Mouse (Mus musculus): ENCODE measurements around the gene Fggy.

Gene Fggy

DNA sequence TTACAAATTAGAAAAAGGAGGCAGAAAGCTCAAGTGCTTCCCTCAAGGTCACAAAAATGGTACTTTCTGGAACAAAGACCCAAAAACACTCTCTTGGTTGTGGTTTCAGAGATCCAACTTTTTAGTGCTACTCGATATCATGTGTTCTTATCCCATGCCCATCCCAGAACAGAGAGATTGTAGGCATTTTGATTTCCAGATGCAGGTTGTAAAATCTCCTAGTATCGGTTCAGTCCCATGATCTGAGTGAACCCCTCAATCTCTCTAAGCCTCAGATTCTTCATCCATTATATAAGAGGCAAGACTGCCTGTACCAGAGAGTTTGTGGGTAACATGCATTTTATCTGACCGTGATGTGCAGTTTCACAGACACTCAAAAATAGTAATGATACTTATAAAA lies 214.2 kb downstream of the Fggy start:
- in situ Hi-C loops (cut with MboI; ENCODE audit: unreplicated experiment in 2 of 2), result no loop called here

DNA sequence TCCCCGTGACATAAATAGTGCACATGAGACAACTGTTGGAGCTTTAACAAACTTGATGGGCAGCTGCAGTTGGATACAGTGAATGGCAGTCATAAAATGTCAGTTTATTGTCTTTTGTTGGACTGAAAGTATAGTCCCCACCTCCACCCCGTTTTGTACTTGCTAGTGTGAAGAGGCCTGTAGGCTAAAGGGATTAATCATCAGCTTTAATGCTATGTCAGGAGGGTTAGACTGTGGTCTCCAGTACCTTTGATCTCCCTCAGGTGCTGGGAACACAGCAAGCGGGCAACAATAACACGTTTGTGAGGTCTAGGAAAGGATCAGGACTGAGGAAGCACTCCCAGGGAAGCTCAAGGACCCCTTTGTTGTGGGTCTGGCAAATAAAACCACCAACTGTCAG lies 214.6 kb downstream of the Fggy start:
- in situ Hi-C loops (cut with MboI; ENCODE audit: unreplicated experiment in 2 of 2), result no loop called here

DNA sequence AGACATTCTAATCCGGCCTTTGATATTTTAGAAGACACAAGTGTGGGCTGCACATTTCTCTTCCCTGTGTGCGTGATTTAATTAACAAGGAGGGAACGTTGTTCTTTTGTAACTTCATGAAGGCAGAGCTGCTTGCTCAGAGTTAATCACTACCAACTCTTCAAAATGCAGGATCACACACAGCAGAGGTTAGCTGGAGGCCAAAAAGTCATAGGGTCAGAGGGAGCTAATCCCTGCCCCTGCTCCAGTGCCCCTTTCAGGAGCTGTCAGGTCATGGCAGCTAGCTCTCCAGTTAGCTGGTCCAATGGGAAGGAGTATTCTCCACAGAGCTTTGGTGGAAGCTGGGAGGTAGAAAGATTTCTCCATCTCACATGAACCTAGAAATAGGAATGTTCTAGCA lies 215.4 kb downstream of the Fggy start:
- in situ Hi-C loops (cut with MboI; ENCODE audit: unreplicated experiment in 2 of 2), result no loop called here

DNA sequence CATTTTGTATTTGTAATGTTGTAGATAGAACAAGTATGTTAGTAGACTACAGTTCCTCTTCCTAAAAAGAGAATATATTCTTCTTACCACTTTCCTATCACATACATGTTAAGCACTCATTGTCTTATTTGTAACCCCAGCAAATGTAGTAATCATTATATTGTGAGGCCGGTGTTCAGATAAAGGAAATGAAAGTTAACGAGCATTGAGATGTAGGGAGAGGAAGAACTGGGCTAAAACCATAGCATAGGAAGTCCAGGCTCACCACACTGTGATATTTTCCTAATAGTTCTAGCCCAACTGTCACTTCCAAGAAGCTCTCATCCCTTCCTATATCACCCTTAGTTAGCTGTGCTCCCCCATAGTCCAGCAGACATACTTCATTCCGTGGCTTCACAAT lies 218.3 kb downstream of the Fggy start:
- in situ Hi-C loops (cut with MboI; ENCODE audit: unreplicated experiment in 2 of 2), result loop anchor here in 1 of 2 experiments (5.0 kb wide), 1 partner anchor 72 kb away; no protein-coding TSS in a partner anchor

DNA sequence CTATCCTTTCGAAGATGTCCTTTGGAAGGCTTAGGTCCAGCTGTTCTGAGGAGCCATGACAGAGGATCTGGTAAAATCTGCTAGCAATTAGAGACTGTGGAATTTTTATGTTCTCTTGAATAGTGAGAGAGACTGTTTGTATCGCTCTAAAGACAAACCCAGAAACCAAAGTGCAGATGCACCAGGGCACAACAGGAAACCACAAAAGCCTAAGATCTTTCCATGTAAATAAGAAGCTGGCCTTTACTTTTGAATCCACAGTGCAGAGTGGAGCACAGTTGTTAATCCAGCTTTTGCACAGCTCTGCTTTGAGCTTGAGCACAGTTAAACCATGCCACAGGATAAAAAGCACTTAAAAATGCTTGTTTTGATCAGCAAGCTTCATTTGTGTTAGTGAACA lies 220.5 kb downstream of the Fggy start:
- in situ Hi-C loops (cut with MboI; ENCODE audit: unreplicated experiment in 2 of 2), result loop anchor here in 1 of 2 experiments (5.0 kb wide), 1 partner anchor 69 kb away; no protein-coding TSS in a partner anchor

DNA sequence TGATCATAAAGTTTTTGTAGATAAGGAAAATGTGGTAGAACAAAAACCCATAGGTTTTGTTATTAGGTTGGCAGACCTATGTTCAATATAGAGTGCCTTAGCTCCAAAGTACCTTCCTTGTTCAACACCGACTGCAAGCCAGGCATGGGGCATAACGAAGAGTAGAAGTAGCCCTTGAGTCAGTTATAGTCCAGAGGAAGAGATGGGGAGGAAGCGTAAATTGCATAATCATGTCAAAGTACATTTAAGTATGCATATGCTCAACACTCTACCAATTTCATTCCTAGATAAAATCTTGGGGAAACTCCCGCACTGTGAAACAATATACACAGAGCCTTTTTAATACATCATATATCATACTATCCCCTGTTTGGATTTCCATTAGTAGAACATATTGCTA lies 221.2 kb downstream of the Fggy start:
- in situ Hi-C loops (cut with MboI; ENCODE audit: unreplicated experiment in 2 of 2), result loop anchor here in 1 of 2 experiments (5.0 kb wide), 1 partner anchor 69 kb away; no protein-coding TSS in a partner anchor

DNA sequence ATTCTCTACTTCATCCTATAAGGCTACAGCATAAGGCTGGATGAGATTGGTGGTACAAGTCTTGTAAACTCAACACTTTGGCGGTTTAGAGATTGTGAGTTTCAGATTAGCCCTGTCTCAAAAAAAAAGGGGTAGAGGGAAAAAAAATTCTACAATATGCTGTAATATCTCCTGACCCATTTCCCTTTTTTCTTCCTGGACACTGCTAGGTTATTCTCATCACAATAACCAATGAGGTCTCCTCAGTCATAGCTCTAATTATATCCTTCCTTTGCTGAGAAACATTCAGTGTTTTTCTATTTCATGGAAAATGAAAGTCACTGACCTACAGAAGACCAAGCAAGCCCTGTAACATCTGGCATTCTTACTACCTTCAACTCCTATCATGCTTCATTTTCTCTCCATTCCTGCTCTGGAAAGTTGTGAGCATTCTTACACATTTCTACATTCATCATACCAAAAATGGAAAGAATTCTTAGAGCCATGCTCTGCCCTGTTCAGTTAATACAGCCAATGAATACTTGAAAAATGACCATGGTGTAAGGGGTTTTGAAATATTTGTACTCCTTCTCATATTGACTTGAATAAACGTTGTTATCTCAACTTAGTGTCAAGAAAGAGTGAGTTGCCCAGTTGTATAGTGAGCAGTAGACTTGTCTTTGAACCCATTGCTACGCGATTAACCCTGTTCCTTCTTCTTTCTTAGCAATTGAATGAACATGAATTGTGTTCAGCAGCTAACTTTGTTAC lies 227.0 kb downstream of the Fggy start:
- in situ Hi-C loops (cut with MboI; ENCODE audit: unreplicated experiment in 2 of 2), result no loop called here

DNA sequence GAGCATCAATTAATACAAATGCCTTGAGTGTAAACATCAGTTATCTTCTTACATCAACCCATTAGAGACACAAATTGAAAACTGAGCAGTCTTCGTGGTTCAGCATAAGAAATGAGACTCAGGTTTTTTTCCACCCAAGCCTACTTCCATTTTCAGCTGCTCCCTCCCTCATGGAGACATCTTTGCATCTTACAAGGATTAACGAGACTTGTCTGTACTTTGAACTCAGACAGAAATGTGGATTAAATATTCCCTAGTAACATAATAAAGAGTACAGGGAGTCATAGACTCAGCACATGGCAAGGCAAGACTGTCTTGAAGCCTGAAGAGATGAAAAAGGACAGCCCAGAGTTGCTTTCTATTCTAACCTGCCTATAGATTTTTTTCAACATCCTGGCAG lies 230.3 kb downstream of the Fggy start:
- in situ Hi-C loops (cut with MboI; ENCODE audit: unreplicated experiment in 2 of 2), result no loop called here

DNA sequence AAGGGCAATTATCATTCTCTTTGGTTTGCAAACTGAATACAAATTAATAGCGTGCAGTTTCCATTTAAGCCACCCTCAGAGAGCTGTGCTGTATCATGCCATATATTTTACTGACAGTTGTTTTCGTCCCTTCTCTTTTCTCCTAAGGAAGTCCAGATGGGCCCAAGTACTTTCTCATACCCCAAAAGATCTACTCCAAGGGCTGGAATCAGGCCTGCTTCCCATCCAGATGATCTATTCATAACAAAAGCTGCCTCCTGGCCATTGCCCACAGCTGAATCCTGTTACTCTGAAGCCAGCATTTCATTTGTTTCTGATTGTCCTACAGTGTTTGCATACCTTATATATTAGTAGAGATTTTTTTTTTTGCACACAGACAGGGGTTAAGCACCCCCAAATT lies 231.6 kb downstream of the Fggy start:
- in situ Hi-C loops (cut with MboI; ENCODE audit: unreplicated experiment in 2 of 2), result no loop called here

DNA sequence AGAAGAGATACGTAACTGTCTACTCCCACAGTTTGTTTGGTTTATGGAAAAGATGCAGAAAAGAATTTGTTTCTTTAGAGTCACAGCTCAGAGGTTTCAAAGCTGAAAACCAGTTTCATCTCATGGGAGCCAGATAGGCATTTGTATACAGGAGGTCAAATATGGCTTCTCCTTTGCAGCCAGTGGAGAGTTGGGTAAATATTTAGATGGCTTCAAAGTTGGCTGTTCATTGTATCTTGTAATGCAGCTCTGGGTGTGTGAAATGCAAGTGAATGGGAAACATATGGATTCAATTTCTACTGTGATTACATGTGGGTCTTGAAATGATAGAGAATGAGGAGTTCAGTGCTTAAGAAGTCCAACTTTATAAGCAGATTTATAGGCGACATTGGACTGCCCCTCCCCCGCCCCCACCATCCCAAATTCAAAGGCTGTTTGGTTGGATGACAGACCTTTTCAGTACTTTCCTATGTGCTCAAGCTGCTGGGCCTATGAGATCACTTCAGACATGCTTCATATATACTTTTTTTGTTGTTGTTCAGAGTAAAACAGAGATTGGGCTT lies 234.7 kb downstream of the Fggy start:
- in situ Hi-C loops (cut with MboI; ENCODE audit: unreplicated experiment in 2 of 2), result no loop called here

DNA sequence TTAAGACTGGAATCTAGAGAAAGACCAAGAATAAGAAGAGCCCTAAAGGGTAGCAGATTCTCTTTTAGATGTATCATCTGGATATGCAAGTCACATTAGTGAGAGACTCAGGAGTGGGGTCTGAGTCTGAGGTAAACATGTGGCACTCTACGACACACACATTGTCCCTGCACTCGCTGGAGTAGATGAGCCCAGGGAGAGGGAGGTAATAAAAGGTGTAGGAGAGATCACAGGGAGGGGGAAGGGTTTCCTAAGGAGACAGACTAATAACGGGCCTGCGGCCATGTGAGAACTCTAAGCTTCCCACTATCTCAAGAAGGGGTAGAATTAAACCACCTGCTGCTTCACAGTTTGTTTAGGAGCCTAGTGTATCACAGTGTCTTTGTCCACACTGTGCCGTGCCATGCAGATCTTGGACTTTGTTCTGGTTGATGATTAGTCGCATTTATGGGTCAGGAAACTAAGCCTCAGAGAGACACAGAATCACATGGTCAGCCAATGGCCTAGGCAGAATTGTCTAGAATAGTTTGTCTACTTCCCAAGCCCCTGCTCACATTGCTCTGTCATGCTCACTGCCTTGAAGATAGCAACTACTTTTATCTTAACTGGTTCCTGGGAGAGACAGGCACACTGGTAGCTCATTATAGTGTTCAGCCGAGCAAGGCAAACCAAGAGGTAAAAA lies 236.5 kb downstream of the Fggy start:
- in situ Hi-C loops (cut with MboI; ENCODE audit: unreplicated experiment in 2 of 2), result no loop called here

DNA sequence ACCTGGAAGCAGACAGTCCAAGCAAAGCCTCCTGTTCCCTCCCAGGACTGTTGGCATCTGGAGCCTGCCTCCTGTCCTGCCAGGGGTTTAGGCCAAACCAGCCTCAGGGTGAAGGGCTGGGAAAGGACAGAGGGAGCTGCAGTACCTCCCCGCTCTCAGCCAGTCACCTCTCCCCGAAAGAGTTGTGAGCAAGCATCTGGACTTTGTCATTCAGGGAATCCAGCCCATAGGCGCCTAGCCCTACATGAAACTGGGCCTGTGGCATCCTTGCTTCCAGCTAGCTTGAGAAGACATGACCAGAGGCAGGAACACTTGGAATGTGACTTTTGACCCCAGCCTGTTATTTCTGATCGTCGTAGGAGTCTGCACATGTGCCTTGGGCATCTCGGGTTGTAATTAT lies 237.3 kb downstream of the Fggy start:
- in situ Hi-C loops (cut with MboI; ENCODE audit: unreplicated experiment in 2 of 2), result no loop called here

DNA sequence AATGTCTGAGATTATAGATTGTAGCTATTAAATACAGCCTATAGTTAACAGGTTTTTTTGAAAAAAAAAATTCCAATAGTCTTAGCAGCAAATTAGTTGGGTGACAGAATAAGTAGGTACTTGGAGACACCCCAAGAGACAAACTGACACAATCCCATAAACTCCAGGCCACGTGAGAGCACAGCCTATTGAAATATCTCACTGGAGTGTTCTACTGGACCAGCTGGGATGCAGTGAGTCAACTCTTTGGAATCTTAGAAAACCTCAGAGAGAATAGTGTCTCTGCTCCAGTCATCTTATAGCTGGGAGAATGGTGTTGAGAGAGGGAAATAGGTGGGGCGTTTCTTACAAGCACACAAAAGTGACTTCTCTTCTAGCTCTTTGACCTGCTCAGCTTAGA lies 238.0 kb downstream of the Fggy start:
- in situ Hi-C loops (cut with MboI; ENCODE audit: unreplicated experiment in 2 of 2), result no loop called here

DNA sequence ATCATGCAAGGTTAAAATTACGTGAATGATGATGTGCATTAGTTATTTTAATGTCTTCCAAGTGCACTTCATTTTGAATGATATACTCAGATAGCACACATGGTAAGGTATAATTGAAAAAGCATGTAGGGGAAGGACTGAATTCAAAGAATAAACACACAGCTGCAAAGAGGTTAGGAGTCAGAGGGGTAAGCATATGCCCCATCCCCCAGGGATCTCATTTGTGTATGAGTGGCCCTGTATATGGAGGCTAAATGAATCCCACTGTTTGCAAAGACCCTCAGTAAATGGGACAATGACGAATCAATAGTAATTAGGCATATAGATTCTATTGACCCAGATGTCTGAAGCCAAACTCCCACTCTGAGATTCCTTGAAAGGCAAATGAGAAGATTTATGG lies 262.3 kb downstream of the Fggy start:
- in situ Hi-C loops (cut with MboI; ENCODE audit: unreplicated experiment in 2 of 2), result no loop called here

DNA sequence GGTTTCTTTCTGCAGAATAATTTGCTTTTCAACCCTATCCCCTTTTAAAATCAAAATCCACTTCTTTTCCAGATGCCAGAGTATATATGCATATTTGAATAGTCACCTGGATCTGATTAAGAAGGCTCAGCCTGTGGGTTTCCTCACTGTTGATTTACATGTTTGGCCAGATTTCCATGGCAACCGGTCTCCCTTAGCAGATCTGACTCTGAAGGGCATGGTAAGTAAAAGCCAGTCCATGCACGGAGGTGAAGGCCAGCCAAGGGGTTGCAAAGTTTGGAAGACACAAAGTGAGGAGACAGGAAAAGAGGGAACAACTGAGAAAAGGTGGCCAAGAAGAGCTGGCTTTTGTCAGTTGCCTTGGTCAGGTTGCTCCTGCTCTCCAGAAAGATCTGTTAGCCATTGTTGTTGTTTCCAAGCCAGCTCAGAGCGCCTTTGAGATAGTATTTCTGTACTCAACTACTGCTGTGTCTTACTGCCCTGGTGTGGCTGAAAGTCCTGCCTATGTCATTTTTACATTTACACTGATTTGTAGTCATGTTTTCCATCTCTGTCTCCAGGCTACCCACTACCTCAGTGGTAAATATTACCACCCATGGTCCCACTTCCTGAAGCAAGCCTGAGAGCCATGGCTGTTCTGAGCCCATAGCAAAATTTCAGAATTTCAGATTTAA lies 264.7 kb downstream of the Fggy start:
- in situ Hi-C loops (cut with MboI; ENCODE audit: unreplicated experiment in 2 of 2), result no loop called here

DNA sequence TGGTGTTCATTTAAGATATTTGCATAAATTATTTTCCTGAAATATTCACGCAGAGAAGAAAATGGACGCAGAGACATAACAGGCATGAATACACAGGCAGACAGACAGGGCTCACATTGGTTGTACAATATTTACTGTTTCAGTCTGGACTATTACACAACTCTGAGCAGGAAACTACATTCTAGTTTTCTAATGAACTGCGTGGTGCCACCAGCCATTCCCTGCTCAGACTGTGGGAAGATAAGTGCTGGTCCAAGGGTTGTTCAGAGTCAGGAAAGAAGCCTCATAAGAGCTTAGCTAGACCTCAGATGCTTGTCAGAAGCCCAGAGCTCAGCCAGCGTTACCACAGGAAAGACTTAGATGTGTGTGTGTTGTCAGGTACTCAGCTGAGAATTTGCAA lies 270.9 kb downstream of the Fggy start:
- in situ Hi-C loops (cut with MboI; ENCODE audit: unreplicated experiment in 2 of 2), result no loop called here

DNA sequence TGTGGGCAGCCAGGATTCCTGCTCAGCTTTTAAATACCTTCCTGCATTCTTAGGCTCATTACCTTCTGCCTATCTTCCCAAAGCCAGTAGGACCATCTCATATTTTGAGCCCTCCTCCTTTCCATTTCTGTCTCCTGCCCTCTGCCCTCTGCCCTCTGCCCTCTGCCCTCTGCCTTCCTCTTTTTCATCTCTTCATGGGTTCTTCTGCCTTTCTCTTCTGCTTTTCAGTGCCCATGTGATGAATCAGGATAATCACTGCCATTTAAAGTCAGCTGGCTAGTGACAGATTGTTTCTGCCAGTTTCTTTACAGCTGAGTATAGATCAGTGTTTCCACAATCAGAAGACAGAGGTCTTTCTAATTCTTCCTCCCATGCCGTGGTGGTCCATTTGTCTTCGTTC lies 273.0 kb downstream of the Fggy start:
- in situ Hi-C loops (cut with MboI; ENCODE audit: unreplicated experiment in 2 of 2), result no loop called here

DNA sequence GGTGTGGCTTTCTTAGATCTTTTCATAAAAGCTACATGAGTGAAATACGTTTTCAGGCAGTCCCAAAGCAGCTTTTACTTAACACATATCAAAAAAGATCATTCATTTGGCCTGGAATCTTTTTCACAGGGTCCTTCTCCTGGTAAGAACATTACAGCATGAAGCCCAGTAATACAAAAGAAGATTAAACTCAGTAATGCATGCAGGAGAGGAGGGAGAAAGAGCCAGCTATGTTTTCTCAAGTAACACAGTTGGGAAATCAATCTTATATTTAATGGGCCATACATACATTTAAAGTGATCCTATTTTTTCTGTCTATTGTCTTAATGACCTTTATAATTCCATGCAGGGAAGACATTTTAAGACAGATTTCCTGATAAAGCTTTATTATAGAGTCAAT lies 282.6 kb downstream of the Fggy start:
- in situ Hi-C loops (cut with MboI; ENCODE audit: unreplicated experiment in 2 of 2), result no loop called here

DNA sequence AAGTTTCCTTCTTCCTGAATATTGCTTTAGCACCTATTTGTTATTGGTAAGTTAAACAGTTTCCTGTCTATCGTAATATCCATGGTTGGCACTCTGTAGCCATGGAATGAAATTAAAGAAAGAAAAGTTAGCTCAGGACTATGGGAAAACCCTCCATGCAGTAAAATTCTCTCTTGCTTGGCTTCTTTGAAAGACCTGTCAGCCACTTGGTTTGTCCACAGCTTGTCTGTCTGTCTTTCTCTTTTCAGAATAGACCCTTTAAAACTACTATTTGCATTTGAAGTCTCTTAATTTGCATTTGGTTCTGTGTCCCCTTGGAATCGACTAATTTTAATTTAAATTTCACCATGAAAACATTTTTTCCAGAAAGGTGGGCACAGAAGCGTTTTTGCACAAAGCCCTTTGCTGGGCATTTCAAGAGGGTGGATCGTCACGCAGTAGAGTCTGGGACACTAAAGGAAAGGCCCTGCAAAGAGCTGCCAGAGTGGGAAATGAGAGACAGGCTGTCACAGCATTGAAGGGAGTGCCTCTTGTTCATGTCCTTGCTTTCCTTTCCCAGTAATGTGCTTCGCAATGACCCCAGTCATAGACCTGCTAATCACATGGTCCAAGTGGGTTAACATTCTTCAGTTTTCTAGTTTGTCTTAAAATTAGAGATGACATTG lies 283.2 kb downstream of the Fggy start:
- in situ Hi-C loops (cut with MboI; ENCODE audit: unreplicated experiment in 2 of 2), result no loop called here

DNA sequence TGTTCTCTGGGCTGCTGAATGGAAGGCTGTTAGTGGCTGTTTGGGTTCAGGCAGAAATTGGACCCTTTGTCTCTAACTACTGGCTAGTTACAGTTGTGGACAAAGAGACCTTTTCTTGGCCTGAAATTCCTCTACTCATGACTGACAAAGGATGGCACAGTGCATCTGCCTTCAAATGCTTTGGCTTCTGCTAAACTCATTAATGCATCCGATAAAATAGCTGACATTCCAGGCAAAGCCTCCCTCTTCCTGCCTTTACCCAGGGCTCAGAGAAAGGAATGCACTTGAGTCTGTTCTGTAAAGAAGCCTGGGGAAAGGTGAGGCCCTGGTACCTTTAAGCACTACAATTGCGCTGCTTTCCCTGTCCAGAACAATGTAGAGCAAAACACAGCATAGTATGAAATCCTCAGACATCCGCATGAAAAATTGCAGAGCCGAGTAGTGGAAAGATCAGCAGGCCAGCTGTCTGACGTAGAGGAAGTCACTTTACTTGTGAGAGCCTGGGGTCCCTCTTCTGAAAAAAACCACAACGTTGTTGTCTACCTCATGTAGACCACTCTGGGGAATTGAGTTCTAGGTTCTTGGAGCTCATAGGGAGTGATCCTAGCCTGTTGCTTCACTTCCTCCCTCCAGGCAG lies 288.8 kb downstream of the Fggy start:
- in situ Hi-C loops (cut with MboI; ENCODE audit: unreplicated experiment in 2 of 2), result loop anchor here in 1 of 2 experiments (5.0 kb wide), 2 partner anchors 39 to 69 kb away; no protein-coding TSS in a partner anchor
